Mouse (Mus musculus) midbrain, embryonic 13.5 days (tissue): ENCODE measurements at regions not wholly inside any gene's neighbourhood (a gene's known extent, or its start where the extent isn't known, plus 50 kb on each side); places are given as distances from the start of the nearest gene placed in this dataset.

ENCODE experiments used
- ATAC-seq: fragments of 200-750 bp; cut with Nextera tagmentation; 2 replicates; pipeline ENCODE4 v1.8.0; 2017; ENCODE audit warnings: mild to moderate bottlenecking, moderate TSS enrichment, moderate library complexity
- H3K27ac ChIP-seq: fragments of 300-500 bp; sonication (generic); 2 replicates; pipeline ENCODE4 v1.5.1; 2015; ENCODE audit warnings: inconsistent platforms, mild to moderate bottlenecking, moderate library complexity
- H3K27me3 ChIP-seq: fragments of 300-500 bp; sonication (generic); 2 replicates; pipeline ENCODE4 v1.6.1; 2015; ENCODE audit warnings: mild to moderate bottlenecking, inconsistent platforms
- H3K36me3 ChIP-seq: fragments of 300-500 bp; sonication (generic); 2 replicates; pipeline ENCODE4 v1.6.1; 2015; ENCODE audit warnings: mild to moderate bottlenecking, inconsistent platforms
- H3K4me1 ChIP-seq: fragments of 300-500 bp; sonication (generic); replicated peaks from 2 replicates; pipeline ENCODE4 v1.6.1; 2015; ENCODE audit warnings: inconsistent platforms
- H3K4me2 ChIP-seq: fragments of 300-500 bp; sonication (generic); replicated peaks from 2 replicates; pipeline ENCODE4 v1.6.1; 2015; ENCODE audit warnings: moderate library complexity, mild to moderate bottlenecking, inconsistent platforms
- H3K4me3 ChIP-seq: fragments of 300-500 bp; sonication (generic); replicated peaks from 2 replicates; pipeline ENCODE4 v1.5.1; 2015; ENCODE audit warnings: mild to moderate bottlenecking, inconsistent platforms
- H3K9ac ChIP-seq: fragments of 300-500 bp; sonication (generic); replicated peaks from 2 replicates; pipeline ENCODE4 v1.6.1; 2015; ENCODE audit warnings: mild to moderate bottlenecking, inconsistent platforms
- H3K9me3 ChIP-seq: fragments of 300-500 bp; sonication (generic); 2 replicates; pipeline ENCODE4 v1.6.1; 2016; ENCODE audit warnings: mild to moderate bottlenecking, inconsistent platforms
- WGBS: fragments of 180-500 bp; shearing (Covaris S2); methylation state at CpG from one replicate; pipeline ENCODE4 v1.1.7; 2015; 5-methylcytosine and 5-hydroxymethylcytosine counted together

DNA sequence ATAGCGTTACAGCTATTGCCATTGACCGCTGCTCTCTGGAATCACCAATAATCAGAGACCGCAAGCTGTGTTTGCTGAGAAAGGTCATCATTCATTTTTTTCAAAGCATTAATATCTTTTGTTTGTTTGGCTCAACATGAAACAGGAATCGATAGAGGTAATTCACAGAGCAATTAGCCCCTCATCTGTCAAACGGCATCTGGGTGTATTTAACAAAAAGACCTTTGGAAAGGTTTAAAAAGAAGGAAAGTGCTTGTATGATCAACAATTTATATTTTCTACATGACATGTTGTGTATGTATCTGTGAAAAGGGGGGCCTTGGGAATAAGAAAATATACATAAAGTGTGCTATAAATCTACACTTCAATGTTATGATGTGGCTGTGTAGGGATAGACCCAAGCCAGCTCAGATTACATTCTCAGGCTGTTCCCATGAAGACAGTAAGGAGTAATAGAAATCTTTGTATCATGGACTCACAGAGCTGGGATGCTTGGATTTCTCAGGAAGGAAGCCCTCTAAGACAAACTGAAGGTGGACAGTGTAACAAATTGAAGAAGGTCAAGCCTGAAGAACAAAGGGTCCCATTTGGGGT lies 117.0 kb downstream of the Gm10295 start:
- H3K4me1 ChIP-seq: peaks cover 11% of the 10 kb centered on the region; the same call in 1 of the 2 replicates
- 80% methylated on average over 5 of the region's 5 CpGs for WGBS
- no peak overlapping the region for H3K4me2 ChIP-seq
- H3K9me3 ChIP-seq: no peaks in the 10 kb centered on the region
- no peaks in the 10 kb centered on the region for H3K36me3 ChIP-seq
- no peak overlapping the region for H3K9ac ChIP-seq
- no peaks in the 10 kb centered on the region for H3K27me3 ChIP-seq
- H3K4me3 ChIP-seq: no peak overlapping the region
- no peak overlapping the region for H3K27ac ChIP-seq
- ATAC-seq: no peak

DNA sequence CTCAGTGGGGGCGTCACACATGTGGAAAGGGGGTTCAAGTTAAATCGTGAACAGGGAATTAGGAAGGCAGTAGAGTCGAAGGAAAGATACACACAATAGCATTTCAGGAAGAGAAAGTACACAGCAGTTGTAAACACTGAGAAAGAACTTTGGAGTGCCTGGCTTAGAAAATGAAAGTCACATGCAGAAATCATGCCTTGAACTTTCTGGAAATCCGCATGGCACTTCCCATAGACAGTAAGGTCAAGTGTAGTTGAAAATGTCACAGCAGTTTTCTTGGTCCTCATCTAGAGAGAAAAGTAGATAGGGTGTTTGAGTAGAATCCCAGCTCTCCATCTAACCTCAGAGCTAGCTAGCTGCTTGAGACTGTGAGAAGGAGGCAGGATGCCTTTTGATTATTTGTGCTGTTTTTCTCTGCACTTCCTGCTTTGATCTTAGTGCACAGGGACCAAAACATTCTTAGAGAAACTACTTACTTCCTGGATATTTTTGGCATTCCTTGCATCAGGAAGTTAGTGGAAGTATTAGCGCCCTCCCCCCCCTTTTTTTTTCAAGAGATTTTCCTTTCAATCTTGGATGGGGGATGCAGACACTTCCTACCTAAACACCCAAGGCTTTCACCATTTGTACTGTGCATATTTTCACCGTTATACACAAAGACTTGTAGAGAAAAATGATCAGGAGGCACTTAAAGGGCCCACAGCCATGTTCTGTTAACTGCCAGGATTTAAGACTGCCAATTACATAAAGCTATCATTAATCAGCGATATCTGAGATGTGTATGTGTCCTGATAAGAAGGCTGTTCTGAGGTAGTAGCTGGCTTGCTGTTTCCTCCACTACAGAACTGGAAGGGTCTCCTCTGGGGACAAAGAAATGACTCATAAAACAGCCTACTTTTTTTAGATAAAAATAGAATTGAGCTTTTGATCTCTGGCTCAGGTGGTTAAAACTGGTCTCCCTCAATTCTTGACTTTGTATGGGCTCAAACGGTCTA lies 118.2 kb downstream of the Gm10295 start:
- no peaks in the 10 kb centered on the region for H3K9me3 ChIP-seq
- WGBS: 86% methylated on average over 8 of the region's 8 CpGs
- H3K27me3 ChIP-seq: no peaks in the 10 kb centered on the region
- H3K4me3 ChIP-seq: no peak overlapping the region
- ATAC-seq: no peak
- H3K36me3 ChIP-seq: no peaks in the 10 kb centered on the region
- no peak overlapping the region for H3K4me2 ChIP-seq
- peaks cover 11% of the 10 kb centered on the region; the same call in 1 of the 2 replicates for H3K4me1 ChIP-seq
- no peak overlapping the region for H3K27ac ChIP-seq
- no peak overlapping the region for H3K9ac ChIP-seq

DNA sequence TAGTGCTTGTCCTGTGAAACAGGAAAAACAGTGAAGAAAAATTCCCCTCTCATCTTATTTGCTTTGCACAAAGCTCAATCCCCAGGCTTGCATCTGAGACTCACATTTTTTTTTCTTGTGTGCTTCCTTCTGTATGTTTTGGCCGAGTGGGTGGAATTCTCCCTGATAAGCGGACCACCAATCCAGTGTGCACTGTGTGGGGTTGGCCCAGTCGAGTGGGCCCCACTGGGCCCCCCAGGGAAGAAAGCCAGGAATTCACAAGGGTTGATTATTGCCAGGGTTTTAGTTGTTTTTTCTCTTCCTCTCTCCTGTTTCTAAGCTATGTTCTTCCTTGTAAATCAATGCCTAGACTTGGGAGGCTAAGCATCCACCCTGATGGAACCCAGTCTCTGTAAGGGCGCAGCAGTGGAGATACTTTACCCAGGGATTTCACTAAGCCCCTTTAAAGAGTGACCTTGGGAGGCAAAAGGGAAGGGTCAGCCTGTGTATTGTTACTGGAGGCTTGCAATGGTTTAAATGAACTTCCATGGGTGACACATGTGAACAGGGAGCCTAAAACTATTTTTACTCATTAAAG lies 120.3 kb downstream of the Gm10295 start:
- WGBS: 75% methylated on average over 4 of the region's 4 CpGs
- no peak for ATAC-seq
- Histone ChIP-seq H3K4me2 (no peak overlapping the region), H3K9me3 (no peaks in the 10 kb centered on the region), H3K27me3 (no peaks in the 10 kb centered on the region), H3K9ac (no peak overlapping the region), H3K27ac (no peak overlapping the region), H3K4me1 (peaks cover 3% of the 10 kb centered on the region; the same call in 1 of the 2 replicates), H3K4me3 (no peak overlapping the region), H3K36me3 (no peaks in the 10 kb centered on the region)

DNA sequence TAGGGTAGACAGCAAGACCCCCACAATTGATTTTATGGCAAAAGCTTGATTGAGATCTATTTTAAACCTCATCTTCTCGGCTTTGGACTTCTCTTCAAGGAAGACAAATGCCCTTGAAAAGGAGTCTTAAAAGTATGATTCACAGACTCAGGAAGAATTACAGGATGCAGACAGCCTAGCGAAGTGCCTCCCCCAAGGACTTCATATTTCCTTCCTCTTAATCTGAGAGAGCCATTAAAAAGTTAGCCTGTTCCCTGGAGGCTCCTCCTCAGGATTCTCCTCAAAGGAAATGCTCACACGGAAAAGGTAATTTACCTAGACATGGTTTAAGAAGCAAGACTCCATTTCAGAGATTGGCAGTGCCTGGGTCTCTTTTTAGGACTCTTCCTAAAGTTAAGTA lies 122.1 kb downstream of the Gm10295 start:
- Histone ChIP-seq H3K27ac (no peak overlapping the region), H3K4me2 (no peak overlapping the region), H3K9me3 (no peaks in the 10 kb centered on the region), H3K9ac (no peak overlapping the region), H3K4me3 (no peak overlapping the region), H3K27me3 (no peaks in the 10 kb centered on the region), H3K36me3 (no peaks in the 10 kb centered on the region), H3K4me1 (no peaks in the 10 kb centered on the region)
- WGBS: 82% methylated on average over 3 of the region's 3 CpGs
- ATAC-seq: no peak

DNA sequence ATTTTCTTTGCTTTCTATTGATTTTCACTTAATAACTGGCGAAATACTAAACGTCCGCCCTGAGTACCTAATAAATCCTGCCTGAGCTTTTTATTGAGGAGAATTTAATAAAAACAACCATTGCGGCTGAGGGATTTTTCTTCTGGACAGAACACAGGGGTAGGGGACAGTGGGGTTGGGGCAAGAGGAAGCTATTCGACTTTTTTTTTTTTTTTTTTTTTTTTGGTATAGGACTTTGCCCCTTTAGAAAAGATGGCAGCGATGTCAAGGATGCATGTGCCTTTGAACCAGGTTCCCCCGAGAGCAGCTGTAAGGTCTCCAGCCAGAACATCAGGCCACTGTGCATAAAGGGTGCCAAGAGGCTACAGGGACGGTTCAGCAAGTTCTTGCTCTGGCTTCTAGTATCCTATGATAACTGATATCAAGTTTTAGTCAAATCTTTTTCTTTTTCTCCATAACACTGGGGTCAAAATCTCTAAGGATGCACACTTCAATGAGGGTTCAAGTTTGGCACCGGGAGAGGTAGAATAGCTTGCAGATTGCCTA lies 126.9 kb downstream of the Gm10295 start:
- Histone ChIP-seq H3K9ac (no peak overlapping the region), H3K9me3 (no peaks in the 10 kb centered on the region), H3K4me3 (no peak overlapping the region), H3K36me3 (no peaks in the 10 kb centered on the region), H3K4me1 (no peaks in the 10 kb centered on the region), H3K27me3 (no peaks in the 10 kb centered on the region), H3K4me2 (no peak overlapping the region), H3K27ac (no peak overlapping the region)
- ATAC-seq: no peak
- 93% methylated on average over 9 of the region's 9 CpGs for WGBS

DNA sequence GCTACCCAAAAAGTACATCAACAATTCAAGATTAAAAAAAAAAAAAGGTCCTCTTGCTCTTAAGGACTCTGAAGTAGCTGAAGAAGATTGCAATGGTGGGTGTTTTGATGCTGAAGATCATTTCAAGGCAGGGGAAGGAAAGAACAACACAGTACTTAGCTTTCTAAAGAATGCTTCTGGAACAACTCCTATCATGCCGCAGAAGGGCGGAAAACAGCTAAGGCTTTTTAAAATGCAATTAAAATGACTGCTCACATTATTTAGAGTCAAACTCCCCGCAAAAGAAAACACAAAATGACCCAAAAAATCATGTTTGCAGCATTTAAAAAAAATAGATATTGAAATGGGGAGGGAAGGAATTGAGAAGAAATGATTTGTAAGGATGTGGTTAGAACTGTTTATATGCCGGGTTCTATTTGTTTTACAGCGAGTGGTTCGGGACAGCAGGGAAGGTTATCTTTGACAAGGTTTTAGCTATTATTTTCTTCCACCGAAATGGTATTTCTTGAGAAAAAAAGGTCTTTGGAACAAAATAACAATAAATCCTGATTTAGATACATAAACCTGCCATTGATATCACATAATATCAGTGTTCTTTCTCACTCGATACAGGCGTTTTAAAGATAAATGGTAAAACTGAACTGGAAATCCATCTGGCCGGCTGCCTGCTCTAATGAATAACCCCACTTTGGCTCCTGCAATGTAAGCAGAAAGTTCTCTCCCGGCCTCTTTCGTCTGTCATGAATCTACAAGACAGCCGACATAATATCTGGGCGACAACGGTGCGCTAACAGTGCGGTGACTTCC lies 127.6 kb downstream of the Gm10295 start:
- WGBS: 90% methylated on average over 17 of the region's 17 CpGs
- Histone ChIP-seq H3K36me3 (no peaks in the 10 kb centered on the region), H3K9me3 (no peaks in the 10 kb centered on the region), H3K4me2 (no peak overlapping the region), H3K27ac (no peak overlapping the region), H3K4me1 (no peaks in the 10 kb centered on the region), H3K4me3 (no peak overlapping the region), H3K9ac (no peak overlapping the region), H3K27me3 (no peaks in the 10 kb centered on the region)
- ATAC-seq: no peak

DNA sequence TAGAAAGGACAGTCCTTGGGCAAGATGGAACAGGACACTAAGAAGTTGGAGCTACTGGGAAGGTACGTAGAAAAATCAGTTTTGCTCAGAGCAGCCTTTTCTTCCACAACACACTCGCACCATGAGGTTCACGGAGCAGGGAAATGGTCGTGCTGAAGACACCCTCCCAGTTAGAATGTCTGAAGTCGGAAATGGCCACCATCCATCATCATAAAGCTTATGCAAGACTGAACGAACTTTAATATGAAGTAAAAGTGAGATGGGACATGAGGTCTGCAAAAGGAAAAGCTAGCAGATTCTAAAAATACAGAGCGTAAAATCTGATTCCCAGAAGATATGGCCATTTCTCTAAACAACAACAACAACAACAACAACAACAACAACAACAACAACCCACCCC lies 133.9 kb downstream of the Gm10295 start:
- Histone ChIP-seq H3K9me3 (no peaks in the 10 kb centered on the region), H3K9ac (no peak overlapping the region), H3K27me3 (no peaks in the 10 kb centered on the region), H3K4me3 (no peak overlapping the region), H3K4me2 (no peak overlapping the region), H3K36me3 (no peaks in the 10 kb centered on the region), H3K4me1 (no peaks in the 10 kb centered on the region), H3K27ac (no peak overlapping the region)
- WGBS: 91% methylated on average over 7 of the region's 7 CpGs
- no peak for ATAC-seq

DNA sequence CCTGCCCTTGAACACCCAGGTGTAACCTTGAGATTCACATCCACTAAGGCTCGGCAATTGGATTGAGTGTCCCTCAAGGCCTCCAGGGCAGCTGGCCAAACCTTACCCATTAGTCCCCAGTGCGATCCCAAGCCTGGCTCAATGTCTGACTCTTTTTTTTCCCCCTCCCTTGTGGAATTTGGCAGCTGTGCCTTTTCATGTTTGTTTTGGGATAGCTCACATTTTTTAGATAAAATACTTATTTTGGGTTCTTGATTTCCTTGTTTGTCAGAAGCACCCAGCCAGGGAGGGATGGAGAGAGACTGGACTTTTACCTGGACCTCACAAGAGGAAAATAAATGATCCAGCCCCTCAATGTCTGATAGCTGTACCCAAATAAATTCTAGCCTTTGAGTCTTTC lies 134.5 kb downstream of the Gm10295 start:
- Histone ChIP-seq H3K36me3 (no peaks in the 10 kb centered on the region), H3K9ac (no peak overlapping the region), H3K4me1 (no peaks in the 10 kb centered on the region), H3K4me2 (no peak overlapping the region), H3K27ac (no peak overlapping the region), H3K9me3 (no peaks in the 10 kb centered on the region), H3K4me3 (no peak overlapping the region), H3K27me3 (no peaks in the 10 kb centered on the region)
- 67% methylated on average over 2 of the region's 2 CpGs for WGBS
- no peak for ATAC-seq

DNA sequence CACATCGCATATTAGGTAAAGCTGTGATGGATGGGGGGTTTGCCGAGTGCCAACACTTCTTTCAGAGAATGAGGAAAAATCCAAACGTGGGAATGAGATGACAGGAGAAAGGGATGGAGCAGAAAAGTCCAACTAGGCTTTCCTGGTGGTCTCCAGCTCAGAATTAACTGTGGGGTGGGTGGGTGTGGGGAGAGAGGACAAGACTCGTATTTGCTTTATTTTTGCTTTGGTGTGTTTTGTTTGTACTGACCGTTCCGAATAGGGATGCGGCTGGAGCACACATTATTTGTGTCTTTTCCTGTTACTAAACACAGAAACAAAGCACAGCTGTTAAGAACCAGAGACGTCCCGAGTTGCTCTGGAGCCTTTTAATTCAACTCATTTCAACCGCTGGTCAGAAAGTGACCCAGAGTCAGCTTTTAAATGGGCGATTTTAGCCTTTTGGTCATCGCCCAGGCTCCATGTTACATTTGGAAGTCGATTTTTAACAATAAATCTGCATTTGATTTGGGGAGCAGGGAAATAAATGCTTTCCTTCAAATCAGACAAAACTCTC lies 136.7 kb downstream of the Gm10295 start:
- no peaks in the 10 kb centered on the region for H3K36me3 ChIP-seq
- H3K4me3 ChIP-seq: no peak overlapping the region
- H3K9ac ChIP-seq: no peak overlapping the region
- H3K9me3 ChIP-seq: no peaks in the 10 kb centered on the region
- no peak overlapping the region for H3K4me2 ChIP-seq
- H3K27ac ChIP-seq: no peak overlapping the region
- H3K27me3 ChIP-seq: no peaks in the 10 kb centered on the region
- H3K4me1 ChIP-seq: no peaks in the 10 kb centered on the region
- WGBS: 86% methylated on average over 13 of the region's 13 CpGs
- no peak for ATAC-seq

DNA sequence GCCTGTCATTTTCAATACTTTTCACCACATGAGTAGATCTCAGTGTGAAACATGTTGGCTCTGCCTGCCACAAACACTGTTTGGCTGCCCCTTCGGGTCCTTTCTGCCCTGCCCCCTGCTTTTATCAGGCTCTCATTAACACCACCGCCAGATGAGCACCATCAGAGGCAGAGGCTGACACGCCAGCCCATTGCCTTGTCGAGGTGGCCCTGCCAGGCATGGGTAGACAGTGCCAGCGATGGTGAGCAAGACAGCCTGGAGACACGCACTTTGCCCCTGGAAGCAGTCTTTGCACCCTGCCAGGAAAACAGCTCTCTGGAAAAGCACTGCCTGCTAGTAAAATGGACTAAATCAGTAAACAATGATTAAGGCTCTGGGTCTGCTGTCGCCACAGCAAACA lies 158.2 kb downstream of the Gm10295 start:
- Histone ChIP-seq H3K4me2 (no peak overlapping the region), H3K4me3 (no peak overlapping the region), H3K9me3 (no peaks in the 10 kb centered on the region), H3K27me3 (no peaks in the 10 kb centered on the region), H3K27ac (no peak overlapping the region), H3K36me3 (no peaks in the 10 kb centered on the region), H3K4me1 (peaks cover 8% of the 10 kb centered on the region; the same call in 1 of the 2 replicates), H3K9ac (no peak overlapping the region)
- ATAC-seq: peak; percentile 53; the same call in 1 of the 2 replicates
- WGBS: 33% methylated on average over 7 of the region's 7 CpGs

DNA sequence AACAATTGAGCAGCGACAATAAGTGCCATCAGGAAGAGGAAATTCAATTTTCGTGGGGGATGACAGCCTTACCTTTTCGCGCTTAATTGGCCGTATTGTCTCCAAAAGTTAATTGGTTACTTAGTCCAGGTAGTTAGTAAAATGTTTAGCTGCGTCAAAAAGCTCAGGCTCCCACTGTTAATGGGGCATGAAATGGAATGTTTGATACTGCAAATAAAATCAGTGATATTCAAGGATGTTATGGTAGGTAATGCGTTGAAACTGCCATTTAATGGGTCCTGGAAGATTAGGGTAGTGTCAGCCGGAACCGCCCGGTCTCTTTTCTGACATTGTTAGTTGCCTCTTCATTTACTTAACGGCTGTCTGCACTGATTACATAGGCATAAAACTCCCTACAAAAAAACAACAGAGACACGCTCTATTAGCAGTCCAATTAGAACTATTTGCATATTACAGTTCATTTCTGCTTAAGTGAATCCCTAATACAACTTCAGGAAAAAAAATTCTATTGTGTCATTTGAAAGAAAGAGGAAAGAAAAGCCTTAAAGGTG lies 161.0 kb downstream of the Gm10295 start:
- WGBS: 54% methylated on average over 12 of the region's 12 CpGs
- H3K4me3 ChIP-seq: no peak overlapping the region
- ATAC-seq: no peak
- H3K27me3 ChIP-seq: no peaks in the 10 kb centered on the region
- no peaks in the 10 kb centered on the region for H3K36me3 ChIP-seq
- no peak overlapping the region for H3K9ac ChIP-seq
- H3K4me2 ChIP-seq: no peak overlapping the region
- no peaks in the 10 kb centered on the region for H3K9me3 ChIP-seq
- H3K4me1 ChIP-seq: peaks cover 8% of the 10 kb centered on the region; the same call in 1 of the 2 replicates
- no peak overlapping the region for H3K27ac ChIP-seq
